In genomic region chr7:99444012-99444411, GRCm38 (mm10) we compare ENCODE assay signal across 10 mouse cellular contexts. TPM values are rescaled to one million over a fixed set of nuclear protein-coding genes. Genes with fewer than 3 reads are reported as not detected.
DNase-seq lines count a peak whose midpoint lies in the region; ATAC-seq and TF ChIP-seq lines count a peak whose summit lies in the region.
"Had no signal": no experiment of that assay in that cellular context is flagged by ENCODE, and none has a peak within 500 bp of the region (broad histone marks: within the 10 kb centered on the region; RNA-seq: fewer than 3 reads in every experiment).

No protein-coding gene starts in this region.

- H3K4me1 ChIP-seq in kidney, adult 2 months (ENCODE audit: control insufficient read depth, insufficient read depth, low read length) = peaks cover 14% of the 10 kb centered on the region
- H3K4me1 ChIP-seq in kidney, embryonic 16.5 days (ENCODE audit: insufficient read depth, low read length) = peaks cover 19% of the 10 kb centered on the region
- peaks cover 49% of the 10 kb centered on the region for H3K4me1 ChIP-seq in midbrain, embryonic 10.5 days

- H3K36me3 ChIP-seq in kidney, adult 2 months (ENCODE audit: control insufficient read depth, insufficient read depth, low read length) = no peaks in the 10 kb centered on the region
- H3K36me3 ChIP-seq in kidney, embryonic 16.5 days (ENCODE audit: insufficient read depth, low read length) = no peaks in the 10 kb centered on the region
- 0 out of 2 replicates have a peak, but pooled peaks cover 10% of the 10 kb centered on the region for H3K36me3 ChIP-seq in midbrain, embryonic 10.5 days

- no peak for TF ChIP-seq POLR2A in kidney, adult 2 months (IDR thresholded peaks at IDR 0.05; ENCODE audit: low read depth, low read length)

- H3K27me3 ChIP-seq in kidney, adult 2 months (replicated peaks; ENCODE audit: control insufficient read depth, insufficient read depth, low read length) = no peaks in the 10 kb centered on the region
- H3K27me3 ChIP-seq in kidney, embryonic 16.5 days (ENCODE audit: insufficient read depth, low read length) = no peaks in the 10 kb centered on the region
- no peaks in the 10 kb centered on the region for H3K27me3 ChIP-seq in midbrain, embryonic 10.5 days (ENCODE audit: low read depth, poor library complexity, severe bottlenecking)

- TF ChIP-seq CTCF in kidney, adult 2 months (conservative IDR thresholded peaks at IDR 0.05; ENCODE audit: insufficient read depth, insufficient read length, low read depth, low read length) = peak; percentile 41

- 83% methylated on average over 6 of the region's 6 CpGs for WGBS in kidney, adult 2 months
- 68% methylated on average over 6 of the region's 6 CpGs for WGBS in kidney, embryonic 16.5 days
- WGBS in midbrain, embryonic 10.5 days = 72% methylated on average over 6 of the region's 6 CpGs

- DNase-seq in kidney, adult 2 months = no peak
- DNase-seq in thymus, postnatal 0 days (ENCODE audit: low spot score) = peak; percentile 32
- no peak for DNase-seq in thymus, adult 18-20 months
- peak; percentile 64 for DNase-seq in ZHBTc4 (ENCODE audit: low read depth, low spot score)
- DNase-seq in ovary, postnatal 10 days (ENCODE audit: low spot score) = no peak
- no peak for DNase-seq in midbrain, embryonic 10.5 days (ENCODE audit: low spot score)
- DNase-seq: cerebellum, postnatal 25 days; kidney, postnatal 10 days had no signal

- H3K4me3 ChIP-seq in kidney, adult 2 months (ENCODE audit: insufficient read depth, low read depth, low read length) = no peak overlapping the region
- no peak overlapping the region for H3K4me3 ChIP-seq in kidney, embryonic 16.5 days (ENCODE audit: low read length)
- no peak overlapping the region for H3K4me3 ChIP-seq in midbrain, embryonic 10.5 days
- H3K4me3 ChIP-seq: erythroblast, embryonic 14.5 days had no signal

- no peak overlapping the region for H3K27ac ChIP-seq in kidney, adult 2 months (ENCODE audit: insufficient read depth, low read depth, low read length)
- no peak overlapping the region for H3K27ac ChIP-seq in kidney, embryonic 16.5 days (ENCODE audit: low read length)
- no peak overlapping the region for H3K27ac ChIP-seq in midbrain, embryonic 10.5 days (replicated peaks)

- no peaks in the 10 kb centered on the region for H3K9me3 ChIP-seq in kidney, embryonic 16.5 days (ENCODE audit: low read length)
- no peaks in the 10 kb centered on the region for H3K9me3 ChIP-seq in midbrain, embryonic 10.5 days (replicated peaks)

- no peak overlapping the region for H3K4me2 ChIP-seq in kidney, embryonic 16.5 days (replicated peaks; ENCODE audit: low read depth, low read length)

- H3K9ac ChIP-seq in kidney, embryonic 16.5 days (replicated peaks; ENCODE audit: low read length) = no peak overlapping the region

- ATAC-seq in kidney, embryonic 16.5 days (ENCODE audit: low FRiP score, low TSS enrichment) = no peak

RNA-seq across cellular contexts. Expression of gene Klhl35, which starts 21.8 kb away (rescaled TPM):
- 0.16 and 0.23 TPM in 2 replicates for polyA plus RNA-seq in kidney, adult 2 months (2012; rRNA removed)
- polyA plus RNA-seq in kidney, embryonic 16.5 days (2015; fragmentation: Nextera tagmentation; extraction: Ambion mirVana) = 0.66 and 0.75 TPM in 2 replicates
- 0.90 and 1.1 TPM in 2 replicates for polyA plus RNA-seq in thymus, postnatal 0 days (2015; fragmentation: Nextera tagmentation; extraction: Ambion mirVana)
- polyA plus RNA-seq in midbrain, embryonic 10.5 days (2016; fragmentation: Nextera tagmentation; extraction: Ambion mirVana) = 2.9 and 10.0 TPM in 2 replicates
- polyA plus RNA-seq: erythroblast, embryonic 14.5 days had no signal

RNA-seq across cellular contexts. Expression of gene Rps3, which starts 39.5 kb away (rescaled TPM):
- 240 and 386 TPM in 2 replicates for polyA plus RNA-seq in kidney, adult 2 months (2012; rRNA removed)
- 746 and 752 TPM in 2 replicates for polyA plus RNA-seq in kidney, embryonic 16.5 days (2015; fragmentation: Nextera tagmentation; extraction: Ambion mirVana)
- polyA plus RNA-seq in thymus, postnatal 0 days (2015; fragmentation: Nextera tagmentation; extraction: Ambion mirVana) = 1,054 and 1,103 TPM in 2 replicates
- 681 and 788 TPM in 2 replicates for polyA plus RNA-seq in midbrain, embryonic 10.5 days (2016; fragmentation: Nextera tagmentation; extraction: Ambion mirVana)

Comparison
In these comparisons a context has a peak if more than half of its experiments do, and no peak if none do; other contexts are left out.
1. DNase-seq: peak in thymus, postnatal 0 days (single experiment) and ZHBTc4 (single experiment); none in kidney, adult 2 months (single experiment), thymus, adult 18-20 months (0 of 2), ovary, postnatal 10 days (single experiment) and midbrain, embryonic 10.5 days (single experiment).